Mouse (Mus musculus) heart, postnatal 0 days (tissue): ENCODE measurements around the gene Ext2. TPM values are rescaled to one million over a fixed set of nuclear protein-coding genes. Genes with fewer than 3 reads are reported as not detected.

Experiments
- ATAC-seq: fragments of 200-750 bp; cut with Nextera tagmentation; 2 replicates; pipeline ENCODE4 v1.8.0; 2017; ENCODE audit warnings: low read depth, moderate number of reproducible peaks, moderate library complexity; ENCODE audit not compliant: insufficient read depth
- DNase-seq: peaks from one replicate; pipeline ENCODE4 v3.0.0-alpha.2; 2016; ENCODE audit warnings: low spot score
- H3K27ac ChIP-seq: fragments of 300-500 bp; sonication (generic); 2 replicates; pipeline ENCODE4 v1.5.1; 2014; ENCODE audit warnings: low read depth, mild to moderate bottlenecking
- H3K27me3 ChIP-seq: fragments of 300-500 bp; sonication (generic); 2 replicates; pipeline ENCODE4 v1.6.1; 2014; ENCODE audit warnings: low read length, mixed read lengths; ENCODE audit not compliant: control insufficient read depth, insufficient read depth
- H3K36me3 ChIP-seq: fragments of 300-500 bp; sonication (generic); replicated peaks from 2 replicates; pipeline ENCODE4 v1.6.1; 2014; ENCODE audit warnings: low read length, mixed read lengths; ENCODE audit not compliant: control insufficient read depth, insufficient read depth
- H3K4me1 ChIP-seq: fragments of 300-500 bp; sonication (generic); 2 replicates; pipeline ENCODE4 v1.6.1; 2014; ENCODE audit warnings: antibody characterized with exemption; ENCODE audit not compliant: control insufficient read depth, insufficient read depth
- H3K4me2 ChIP-seq: fragments of 300-500 bp; sonication (generic); 2 replicates; pipeline ENCODE4 v1.6.1; 2014; ENCODE audit warnings: low read depth, mild to moderate bottlenecking, low read length, moderate library complexity
- H3K4me3 ChIP-seq: fragments of 300-500 bp; sonication (generic); 2 replicates; pipeline ENCODE4 v1.5.1; 2014; ENCODE audit warnings: low read depth, low read length
- H3K9ac ChIP-seq: fragments of 300-500 bp; sonication (generic); replicated peaks from 2 replicates; pipeline ENCODE4 v1.6.1; 2014; ENCODE audit warnings: low read depth, low read length, mixed read lengths
- H3K9me3 ChIP-seq: fragments of 300-500 bp; sonication (generic); replicated peaks from 2 replicates; pipeline ENCODE4 v1.6.1; 2016; ENCODE audit warnings: low read length; ENCODE audit not compliant: control insufficient read depth
- CTCF ChIP-seq: IDR thresholded peaks from 2 replicates; pipeline ENCODE4 v1.5.1; 2016; ENCODE audit warnings: antibody characterized with exemption, control low read depth, low read depth
- EP300 ChIP-seq: IDR thresholded peaks from 2 replicates; pipeline ENCODE4 v1.6.1; 2016; ENCODE audit warnings: antibody characterized with exemption, low read depth
- WGBS: fragments of 180-500 bp; shearing (Covaris S2); extraction: QIAGEN DNeasy Blood & Tissue Kit; methylation state at CpG from one replicate; pipeline ENCODE4 v1.1.7; 2014; 5-methylcytosine and 5-hydroxymethylcytosine counted together
- polyA plus RNA-seq: library from polyadenylated mRNA; unstranded; fragments of >200 nt; fragmentation: Nextera tagmentation; extraction: Ambion mirVana; gene quantifications from 2 replicates; pipeline ENCODE4 v1.2.1, GENCODE M21; 2015
- total RNA-seq: library from RNA; depleted of rRNA; stranded (reverse); fragments of >200 nt; gene quantifications from 2 replicates; pipeline ENCODE4 v1.2.3, GENCODE M21; 2014; ENCODE audit warnings: low replicate concordance

Gene Ext2
- total and polyA plus RNA-seq, 2 experiments from 2014 or later: 32.8 to 40.3 TPM

DNA sequence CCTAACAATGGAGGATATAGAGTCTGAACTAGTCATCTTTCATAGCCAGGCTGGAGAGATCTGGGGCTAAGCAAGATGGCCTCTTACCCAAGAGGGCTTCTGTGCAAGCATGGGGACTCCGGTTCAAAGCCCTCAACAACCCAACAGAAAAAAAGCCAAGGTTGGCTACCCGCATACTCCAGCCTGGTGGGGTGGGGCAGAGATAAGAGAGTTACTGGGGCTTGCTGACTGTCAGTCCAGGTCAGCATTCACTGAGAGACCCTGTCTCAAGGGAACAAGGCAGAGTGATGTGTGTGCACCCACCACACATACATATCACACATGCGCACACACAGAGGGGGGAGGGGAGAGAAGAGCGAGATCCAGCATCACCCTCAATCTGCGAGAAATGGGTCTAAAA lies 4.6 kb downstream of the Ext2 start:
- no peak for TF ChIP-seq EP300
- no peak for TF ChIP-seq CTCF
- Histone ChIP-seq H3K36me3 (peaks cover 14% of the 10 kb centered on the region), H3K27ac (no peak overlapping the region), H3K4me2 (no peak overlapping the region), H3K9ac (no peak overlapping the region), H3K4me3 (no peak overlapping the region), H3K4me1 (peaks cover 8% of the 10 kb centered on the region), H3K27me3 (no peaks in the 10 kb centered on the region), H3K9me3 (no peaks in the 10 kb centered on the region)
- no peak for ATAC-seq
- 91% methylated on average over 5 of the region's 5 CpGs for WGBS
- DNase-seq: no peak

GRCm38 (mm10) chr2:93813343-93813742 lies 9.0 kb downstream of the Ext2 start:
- Histone ChIP-seq H3K27ac (no peak overlapping the region), H3K4me2 (no peak overlapping the region), H3K4me1 (no peaks in the 10 kb centered on the region), H3K27me3 (no peaks in the 10 kb centered on the region), H3K9me3 (no peaks in the 10 kb centered on the region), H3K9ac (no peak overlapping the region), H3K4me3 (no peak overlapping the region), H3K36me3 (peaks cover 42% of the 10 kb centered on the region)
- TF ChIP-seq EP300 (no peak), CTCF (no peak)
- no peak for ATAC-seq
- 91% methylated on average over 22 of the region's 22 CpGs for WGBS
- DNase-seq: no peak

- H3K4me1 ChIP-seq: no peaks in the 10 kb centered on the region
- no peaks in the 10 kb centered on the region for H3K9me3 ChIP-seq
- no peak overlapping the region for H3K4me3 ChIP-seq
- WGBS: 39% methylated on average over 4 of the region's 4 CpGs
- H3K27ac ChIP-seq: no peak overlapping the region
- no peak overlapping the region for H3K4me2 ChIP-seq
- H3K36me3 ChIP-seq: peaks cover 56% of the 10 kb centered on the region
- DNase-seq (no peak), ATAC-seq (no peak)
- H3K9ac ChIP-seq: no peak overlapping the region
- TF ChIP-seq EP300 (no peak), CTCF (peak; percentile 82)
- H3K27me3 ChIP-seq: no peaks in the 10 kb centered on the region
These were observed 10.6 kb downstream of the Ext2 start for GRCm38 (mm10) chr2:93811812-93812211.

DNA sequence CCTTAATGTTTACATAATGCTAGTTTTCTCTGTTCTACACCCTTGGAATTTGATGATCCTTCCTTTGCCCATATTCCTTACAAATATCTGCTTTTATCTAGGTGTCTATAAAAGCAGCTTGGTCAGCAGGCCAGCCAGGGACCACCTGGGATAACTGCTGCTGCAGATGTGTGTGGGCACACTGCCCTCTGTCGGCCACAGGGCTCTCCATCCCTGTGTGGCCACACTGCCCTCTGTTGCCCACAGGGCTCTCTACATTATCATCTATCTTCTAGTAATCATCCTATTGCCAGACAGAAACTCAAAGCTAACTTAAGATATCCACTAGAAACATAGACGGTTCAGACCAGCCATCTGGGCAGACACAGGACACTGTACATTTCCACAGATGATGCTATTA lies 12.4 kb downstream of the Ext2 start:
- WGBS: 6% methylated on average over 2 of the region's 2 CpGs
- DNase-seq: peak; percentile 37

DNA sequence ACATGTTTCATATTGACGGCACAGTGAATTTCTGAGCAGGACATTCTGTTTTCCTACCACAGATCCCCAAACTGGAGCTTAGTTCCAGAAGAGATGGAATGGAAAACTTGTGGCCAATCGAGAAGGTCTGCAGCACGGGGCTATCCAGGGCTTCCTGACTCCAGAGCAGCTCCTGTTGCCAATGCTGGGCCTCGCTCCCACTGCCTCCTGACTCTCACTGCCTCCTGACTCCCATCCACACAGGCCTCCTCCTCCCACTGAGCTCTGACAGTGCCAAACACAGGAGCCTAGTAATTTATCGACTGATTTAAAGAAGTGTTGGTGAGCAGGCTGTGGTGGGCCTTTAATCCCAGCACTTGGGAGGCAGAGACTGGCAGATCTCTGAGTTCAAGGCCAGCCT lies 14.3 kb downstream of the Ext2 start:
- TF ChIP-seq EP300 (no peak), CTCF (no peak)
- Histone ChIP-seq H3K27me3 (no peaks in the 10 kb centered on the region), H3K27ac (no peak overlapping the region), H3K4me3 (no peak overlapping the region), H3K9ac (no peak overlapping the region), H3K4me1 (no peaks in the 10 kb centered on the region), H3K36me3 (peaks cover 78% of the 10 kb centered on the region), H3K4me2 (no peak overlapping the region), H3K9me3 (no peaks in the 10 kb centered on the region)
- no peak for DNase-seq
- no peak for ATAC-seq
- 86% methylated on average over 5 of the region's 5 CpGs for WGBS

More for the DNA sequence above, 12.4 kb downstream of the Ext2 start:
- ATAC-seq: no peak
- no peak overlapping the region for H3K4me2 ChIP-seq
- no peak overlapping the region for H3K9ac ChIP-seq
- no peak overlapping the region for H3K4me3 ChIP-seq
- TF ChIP-seq CTCF: peak; percentile 92
- no peak for TF ChIP-seq EP300
- H3K9me3 ChIP-seq: no peaks in the 10 kb centered on the region
- H3K27ac ChIP-seq: no peak overlapping the region
- H3K4me1 ChIP-seq: no peaks in the 10 kb centered on the region
- no peaks in the 10 kb centered on the region for H3K27me3 ChIP-seq
- H3K36me3 ChIP-seq: peaks cover 72% of the 10 kb centered on the region

- WGBS: 75% methylated on average over 8 of the region's 8 CpGs
- H3K36me3 ChIP-seq: peaks cover 74% of the 10 kb centered on the region
- ATAC-seq: no peak
These were observed 14.9 kb downstream of the Ext2 start for GRCm38 (mm10) chr2:93807440-93807839.

More at GRCm38 (mm10) chr2:93807440-93807839, 14.9 kb downstream of the Ext2 start:
- H3K4me3 ChIP-seq: no peak overlapping the region
- H3K4me2 ChIP-seq: no peak overlapping the region
- no peaks in the 10 kb centered on the region for H3K27me3 ChIP-seq
- DNase-seq: no peak
- H3K9ac ChIP-seq: no peak overlapping the region
- H3K27ac ChIP-seq: no peak overlapping the region
- H3K4me1 ChIP-seq: no peaks in the 10 kb centered on the region
- no peaks in the 10 kb centered on the region for H3K9me3 ChIP-seq
- TF ChIP-seq EP300: no peak
- no peak for TF ChIP-seq CTCF
